Mouse (Mus musculus) E14TG2a.4 (cell line): ENCODE measurements around the gene Psmf1.

ENCODE experiments used
- CTCF ChIP-seq: conservative IDR thresholded peaks from 2 replicates; pipeline ENCODE4 v1.5.1; 2014; ENCODE audit warnings: low read length
- NANOG ChIP-seq: IDR thresholded peaks from 2 replicates; pipeline ENCODE4 v1.6.1; 2014; ENCODE audit warnings: borderline replicate concordance, low read length, mixed read lengths

DNA sequence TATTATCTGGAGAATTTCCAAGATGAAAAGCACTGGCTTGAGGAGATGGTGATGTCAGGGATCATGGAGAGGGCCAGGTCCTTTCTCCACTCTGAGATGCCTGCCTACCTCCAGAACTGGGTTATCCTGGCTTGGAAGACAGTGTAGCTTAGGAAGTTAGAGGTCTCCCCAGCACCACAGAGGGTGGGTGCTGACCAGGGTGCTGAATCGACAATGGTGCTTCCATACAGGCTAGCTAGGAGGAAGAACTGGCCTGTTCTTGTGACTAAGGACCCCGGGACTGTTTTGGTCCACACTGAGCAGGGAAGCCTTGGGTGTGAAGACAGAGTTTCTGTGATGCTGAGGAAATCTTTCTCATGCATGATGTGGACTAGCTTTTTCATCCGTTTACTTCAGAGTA is 31.3 kb downstream of the Psmf1 start:
- no peak for TF ChIP-seq CTCF
- no peak for TF ChIP-seq NANOG
